Mouse (Mus musculus): Measurements from ENCODE around the gene Sh3tc1.

The Sh3tc1 gene

GRCm38 (mm10) chr5:35719343-35719742, 20.4 kb downstream of the Sh3tc1 start:
- DNase-seq: no peak

DNA sequence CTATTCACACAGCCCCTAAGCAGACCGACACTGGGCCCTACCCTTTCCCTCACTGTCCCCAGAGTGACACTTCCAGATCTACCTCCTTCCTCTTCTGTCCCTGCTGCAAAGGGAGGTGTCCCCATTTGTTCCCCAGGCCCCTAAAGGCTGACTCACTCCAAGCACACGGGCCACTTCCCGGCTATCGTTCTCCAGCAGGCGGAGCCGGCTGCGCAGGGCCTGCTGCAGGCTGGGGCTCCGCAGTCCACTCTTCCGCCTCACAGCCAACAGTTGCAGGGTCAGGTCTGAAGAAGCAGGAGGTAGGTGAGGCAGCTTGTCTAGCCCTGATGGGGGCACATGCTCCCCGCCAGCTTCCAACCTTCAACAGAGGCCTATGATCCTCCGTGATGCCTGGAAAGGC, 21.0 kb downstream of the Sh3tc1 start:
- no peak for DNase-seq

DNA sequence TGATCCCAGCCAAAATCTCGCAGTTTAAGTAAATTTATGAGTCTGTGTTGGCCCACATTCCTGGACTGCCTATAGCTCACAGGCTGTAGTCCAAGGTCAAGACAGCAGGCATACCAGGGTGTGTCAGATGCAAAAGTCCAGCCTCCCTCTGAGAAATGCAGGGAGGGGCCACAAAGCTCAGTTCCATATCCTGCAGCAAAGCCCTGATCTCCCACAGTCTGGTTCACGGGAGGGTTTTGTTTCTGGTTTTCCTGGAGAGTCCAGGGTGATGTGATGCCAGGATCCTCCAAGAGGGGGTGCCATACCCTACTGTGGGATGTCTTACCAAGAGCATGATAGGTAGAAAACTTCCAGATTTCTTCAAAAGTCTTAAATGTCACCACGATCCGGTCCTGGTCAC, 21.8 kb downstream of the Sh3tc1 start:
- DNase-seq: peak in 1 of 2 experiments; percentile 8

DNA sequence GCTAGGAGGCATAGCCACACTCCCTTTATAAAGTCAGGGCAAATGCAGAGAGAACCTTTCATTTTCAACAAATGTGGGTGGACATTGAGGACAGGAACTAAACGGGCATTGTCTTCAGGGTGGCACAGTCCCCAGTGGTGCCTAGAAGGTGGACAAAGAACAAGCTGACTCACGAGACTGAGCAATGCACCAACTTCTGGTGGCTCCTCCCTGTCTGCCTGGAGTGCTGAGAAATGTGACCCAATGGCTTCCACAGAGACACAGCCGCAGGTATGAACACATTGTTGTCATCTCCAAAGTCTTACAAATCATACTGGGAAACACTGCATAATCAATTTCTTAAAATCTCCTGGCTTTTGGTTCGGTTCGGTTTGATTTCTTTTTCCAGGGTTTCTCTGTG, 22.3 kb downstream of the Sh3tc1 start:
- DNase-seq: no peak

GRCm38 (mm10) chr5:35713649-35714354, 26.0 kb downstream of the Sh3tc1 start:
- DNase-seq: peak; percentile 42 to 47

GRCm38 (mm10) chr5:35712517-35712916, 27.3 kb downstream of the Sh3tc1 start:
- DNase-seq: no peak

DNA sequence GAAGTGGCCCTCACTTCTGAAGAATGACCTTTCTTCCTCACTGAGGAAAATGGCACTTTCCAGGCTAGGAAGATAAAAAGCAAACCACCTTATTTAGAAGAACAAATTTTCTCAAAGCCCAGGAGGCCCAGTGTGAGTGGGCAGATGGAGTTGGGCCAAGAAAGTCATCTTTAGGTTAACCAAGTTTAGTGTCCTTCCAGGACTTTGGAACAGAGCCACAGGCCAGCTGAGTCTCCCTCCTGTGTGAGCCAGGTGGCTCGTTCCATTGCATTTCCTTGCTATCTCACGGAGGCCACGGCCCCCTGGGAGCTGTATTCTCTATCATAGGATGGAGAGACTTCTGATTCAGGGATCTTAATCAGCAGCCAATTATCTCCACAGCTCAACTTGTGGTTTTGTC, 28.9 kb downstream of the Sh3tc1 start:
- DNase-seq: no peak

- DNase-seq: no peak
Observed at GRCm38 (mm10) chr5:35710481-35710880, 29.3 kb downstream of the Sh3tc1 start.

DNA sequence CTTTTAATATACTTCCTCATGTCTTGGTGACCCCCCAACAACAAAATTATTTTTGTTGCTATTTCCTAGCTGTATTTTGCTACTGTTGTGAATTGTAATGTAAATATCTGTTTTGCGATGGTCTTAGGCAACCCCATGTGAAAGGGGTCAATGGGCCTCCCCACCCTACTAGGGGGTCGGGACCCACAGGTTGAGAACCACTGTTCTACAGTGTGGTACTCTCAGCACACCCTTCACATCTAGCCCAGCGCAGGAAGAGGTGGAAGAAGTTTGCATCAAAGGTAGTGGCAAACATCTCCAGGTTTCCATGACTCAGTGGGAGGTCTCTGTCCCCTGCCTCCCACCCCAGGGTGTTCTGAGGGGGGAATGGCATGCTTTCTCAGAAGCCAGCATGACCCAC, 34.4 kb downstream of the Sh3tc1 start:
- no peak for DNase-seq

DNA sequence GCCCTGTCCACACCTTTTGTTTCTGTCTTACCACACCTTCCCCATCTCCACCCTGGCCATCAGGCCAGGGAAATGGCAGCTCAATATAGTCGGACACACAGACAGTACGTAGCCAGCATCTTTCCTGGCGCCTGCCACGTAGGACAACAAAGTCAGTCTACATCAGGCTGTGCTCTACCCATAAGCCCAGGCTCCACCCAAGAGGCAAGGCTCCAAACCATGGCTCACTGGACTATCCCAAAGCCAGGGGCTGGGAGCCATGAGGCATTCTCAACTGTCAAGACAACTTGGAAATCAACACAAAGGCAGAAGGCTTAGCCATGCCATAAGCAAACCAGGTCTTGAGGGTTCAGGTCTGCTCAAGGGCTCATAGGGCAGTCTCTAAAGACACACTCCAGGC, 36.0 kb downstream of the Sh3tc1 start:
- DNase-seq: no peak

DNA sequence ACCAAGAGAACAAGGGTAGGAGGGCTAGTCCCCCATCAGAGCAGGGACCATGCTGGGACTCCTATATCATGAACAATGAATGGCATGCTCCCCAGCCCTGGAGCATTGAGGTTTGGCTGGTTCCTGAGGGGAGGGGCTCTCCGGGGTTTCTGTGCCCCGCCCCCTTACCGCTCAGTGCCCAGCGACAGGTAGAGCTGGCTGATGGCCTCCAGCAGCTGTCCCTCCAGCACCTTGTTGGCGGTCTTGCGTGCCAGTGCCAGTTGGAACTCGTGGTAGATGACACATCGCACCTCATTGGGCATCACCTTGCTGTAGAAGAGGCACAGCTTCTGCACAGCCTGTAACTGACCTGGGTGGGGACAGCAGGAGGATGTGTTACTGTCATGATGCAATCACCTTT, 36.6 kb downstream of the Sh3tc1 start:
- DNase-seq: no peak

DNA sequence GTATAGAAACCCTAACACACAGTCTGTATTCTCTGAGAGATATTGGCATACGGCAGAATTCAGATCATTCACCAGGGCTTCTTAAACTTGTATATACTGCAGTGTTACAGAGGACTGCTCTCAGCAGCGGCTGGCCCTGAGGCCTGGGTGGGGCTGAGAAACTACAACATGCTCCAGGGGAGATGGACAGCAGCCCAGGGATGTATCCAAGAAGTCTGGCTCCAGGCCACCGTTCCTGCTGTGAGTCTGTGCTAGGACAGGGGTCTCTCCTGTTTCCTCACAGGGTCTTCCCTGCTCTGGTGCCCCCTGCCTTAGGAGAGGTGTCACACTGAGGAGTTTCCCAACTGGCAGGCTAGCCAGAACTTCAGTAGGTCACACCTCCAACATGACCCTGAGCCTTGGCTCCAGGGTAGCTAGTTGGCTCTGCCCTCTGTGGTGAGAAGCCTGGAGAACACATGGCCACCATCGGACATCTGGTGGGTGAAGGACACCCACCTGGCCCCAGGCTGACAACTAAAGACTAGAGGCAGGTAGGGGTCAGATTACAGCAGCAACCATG, 37.1 kb downstream of the Sh3tc1 start:
- no peak for DNase-seq

DNA sequence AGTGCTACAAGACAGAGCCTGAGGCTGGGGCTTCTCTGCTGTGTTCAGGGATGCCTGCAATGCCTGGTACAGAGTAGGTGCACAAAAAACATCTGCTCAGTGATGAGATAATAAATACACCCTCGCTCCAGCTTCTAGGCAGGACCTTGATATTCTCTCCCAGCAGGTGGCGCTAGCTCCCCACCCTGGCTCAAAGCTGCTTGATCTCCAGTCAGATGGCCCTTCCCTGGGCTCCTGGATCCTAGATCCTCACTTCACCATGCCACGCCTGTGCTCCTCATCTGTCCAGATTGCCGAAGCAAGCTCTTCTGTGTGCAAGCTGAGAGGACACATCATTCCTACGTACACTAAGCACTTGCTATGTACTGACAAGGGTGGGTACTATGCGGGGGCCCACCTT, 38.7 kb downstream of the Sh3tc1 start:
- DNase-seq: peak; percentile 33 to 41

DNA sequence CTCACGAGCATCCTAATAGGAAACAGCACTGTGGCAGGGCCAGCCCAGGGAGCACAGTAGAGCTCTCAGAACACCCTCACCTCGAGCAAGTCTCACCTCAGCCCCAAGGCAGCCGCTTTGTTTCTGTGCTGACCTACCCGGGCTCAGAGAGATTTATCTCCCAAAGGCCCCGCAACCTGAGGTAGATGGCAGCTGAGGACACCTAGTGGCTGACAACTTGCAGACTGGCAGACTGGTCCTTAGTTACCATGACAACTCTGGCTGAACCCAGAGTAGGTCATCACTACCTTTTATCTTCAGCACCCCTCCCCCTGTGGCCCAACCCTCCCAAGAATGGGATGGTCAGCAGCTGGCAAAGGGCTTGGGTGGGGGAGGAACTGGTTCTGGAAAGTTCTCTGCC, 44.0 kb downstream of the Sh3tc1 start:
- no peak for DNase-seq

DNA sequence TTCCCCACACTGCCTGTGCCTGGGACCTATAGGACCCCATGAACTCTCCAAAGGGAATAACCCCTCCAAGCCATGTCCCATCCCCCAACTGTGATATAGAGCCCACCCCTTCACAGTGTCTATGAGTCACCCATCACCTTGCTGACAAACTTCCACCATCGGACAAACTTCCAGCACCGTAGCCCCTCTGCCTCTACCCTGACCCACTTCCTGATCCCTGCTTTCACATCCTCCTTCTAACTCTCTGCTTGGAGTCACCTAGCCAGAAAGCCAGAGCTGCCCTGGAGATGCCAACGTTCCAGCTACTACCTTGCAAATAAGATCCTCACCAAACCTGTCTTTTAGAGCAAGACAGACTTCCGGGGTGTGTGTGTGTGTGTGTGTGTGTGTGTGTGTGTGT, 46.1 kb downstream of the Sh3tc1 start:
- DNase-seq: no peak

DNA sequence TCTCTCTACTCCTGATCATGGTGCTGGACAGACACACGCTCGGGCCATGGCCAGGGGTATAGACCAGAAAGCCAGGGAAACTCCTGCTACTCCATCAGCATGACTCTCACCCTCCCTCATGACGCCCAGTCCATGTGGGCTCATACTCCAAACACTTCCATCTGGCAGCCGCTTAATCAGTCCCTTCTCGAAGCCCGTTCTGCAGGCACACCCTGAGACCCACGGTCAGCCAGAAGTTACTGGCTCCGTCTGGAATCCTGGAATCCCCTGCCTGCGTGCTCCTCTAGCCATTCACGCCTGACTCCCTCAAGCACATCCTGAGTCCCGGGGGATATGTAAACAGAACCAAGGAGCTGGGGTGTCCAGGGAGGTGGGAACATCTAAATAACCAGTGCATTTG, 48.5 kb downstream of the Sh3tc1 start:
- DNase-seq: no peak

- DNase-seq: no peak
Observed at GRCm38 (mm10) chr5:35690485-35691165, 49.2 kb downstream of the Sh3tc1 start.

GRCm38 (mm10) chr5:35689374-35689773, 50.4 kb downstream of the Sh3tc1 start:
- DNase-seq: no peak

DNA sequence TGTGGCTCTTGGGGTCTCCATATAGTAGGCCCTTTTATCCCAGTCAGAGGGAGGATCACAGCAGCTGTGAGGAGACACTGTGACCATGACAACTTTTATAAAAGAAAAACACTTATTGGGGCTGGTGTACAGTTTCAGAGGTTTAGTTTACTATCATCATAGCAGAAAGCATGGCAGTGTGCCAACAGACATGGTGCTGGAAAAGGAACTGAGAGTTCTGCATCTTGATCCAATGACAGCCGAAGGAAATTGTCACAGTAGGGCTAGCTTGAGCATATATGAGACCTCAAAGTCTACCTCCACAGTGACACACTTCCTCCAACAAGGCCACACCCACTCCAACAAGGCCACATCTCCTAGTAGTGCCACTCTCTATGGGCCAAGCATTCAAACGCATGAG, 50.9 kb downstream of the Sh3tc1 start:
- no peak for DNase-seq

DNA sequence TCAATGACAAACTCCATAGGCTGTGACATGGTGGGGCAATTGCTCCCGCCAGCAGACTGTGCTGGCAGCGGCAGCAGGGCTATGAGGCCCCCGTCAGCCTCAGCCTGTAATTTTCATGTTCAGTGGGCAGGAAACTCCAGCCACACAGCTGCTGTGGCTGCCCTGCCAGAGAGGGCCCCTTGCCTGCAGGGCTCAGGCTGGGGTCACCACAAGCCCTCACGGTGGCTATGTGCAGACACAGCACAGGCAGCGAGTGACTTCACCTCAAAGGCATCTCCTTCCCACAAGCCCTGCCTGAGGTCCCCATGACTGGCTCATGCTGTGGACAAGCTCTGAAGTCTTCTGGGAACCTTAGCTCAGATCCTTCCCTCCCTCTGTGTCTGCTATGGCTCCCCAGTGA, 52.7 kb downstream of the Sh3tc1 start:
- DNase-seq: no peak

DNA sequence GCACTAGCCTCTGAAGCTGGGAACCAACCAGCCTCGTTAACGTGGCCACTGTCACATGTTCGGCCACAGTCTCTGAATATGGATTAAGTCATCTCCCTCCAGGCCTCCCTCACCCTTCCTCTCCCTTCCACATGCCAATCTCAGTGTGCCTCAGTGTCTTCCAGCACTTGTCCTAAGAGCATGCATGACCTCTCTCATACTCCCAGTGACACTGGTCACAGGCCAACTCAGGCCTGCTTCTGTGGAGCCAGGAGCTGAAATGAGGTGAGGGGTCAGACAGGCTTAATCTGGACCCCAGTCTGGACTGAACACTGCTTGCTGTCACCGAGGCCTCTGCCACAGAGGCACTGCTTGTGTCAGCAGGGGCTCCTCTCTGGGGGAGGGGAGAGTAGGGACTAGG, 53.5 kb downstream of the Sh3tc1 start:
- DNase-seq: no peak

GRCm38 (mm10) chr5:35685079-35685478, 54.7 kb downstream of the Sh3tc1 start:
- no peak for DNase-seq

GRCm38 (mm10) chr5:35680958-35681357, 58.8 kb downstream of the Sh3tc1 start:
- DNase-seq: no peak

All from thymus, postnatal 36 days (tissue).